Mouse (Mus musculus) fat pad, adult 2 months (tissue): Measurements from ENCODE around the gene 2610301B20Rik.
"Not testable (repeated sequence)": the region's sequence is repeated elsewhere in the genome, so short reads cannot be mapped to it uniquely, and the experiment has no call there.

Experiments used
- DNase-seq: peaks from one replicate; pipeline ENCODE4 v3.0.0-alpha.2; 2011; ENCODE audit warnings: low read depth, low spot score; ENCODE audit errors: extremely low read depth

2610301B20Rik gene

DNA sequence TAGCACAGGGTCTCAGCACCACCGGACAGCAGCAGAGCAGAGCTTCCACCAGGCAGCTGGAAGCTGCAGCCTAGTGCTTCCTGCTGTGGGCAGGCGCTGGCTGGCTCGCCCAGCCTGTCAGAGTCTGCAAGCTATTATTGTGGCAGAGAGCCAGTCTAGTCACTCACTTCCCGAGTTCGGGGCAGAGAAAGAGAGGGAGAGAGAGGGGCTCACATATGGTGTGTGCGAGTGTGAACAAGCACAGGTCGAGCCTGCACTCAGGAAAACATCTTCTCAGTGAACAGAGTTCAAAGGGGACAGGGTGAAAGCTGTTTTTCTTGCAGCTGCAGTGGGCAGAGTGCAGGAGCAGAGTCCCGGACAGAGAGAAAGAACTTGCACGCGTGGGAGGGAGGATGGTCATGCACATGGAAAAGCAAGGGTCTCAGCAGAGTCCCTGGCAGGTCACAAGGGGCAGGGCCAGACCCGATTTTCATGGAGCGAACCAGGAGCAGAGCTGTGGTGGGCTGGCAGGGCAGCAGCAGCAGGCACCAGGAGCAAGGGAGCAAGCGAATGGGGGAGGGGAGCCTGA, 31.0 kb downstream of the 2610301B20Rik start:
- no peak for DNase-seq

DNA sequence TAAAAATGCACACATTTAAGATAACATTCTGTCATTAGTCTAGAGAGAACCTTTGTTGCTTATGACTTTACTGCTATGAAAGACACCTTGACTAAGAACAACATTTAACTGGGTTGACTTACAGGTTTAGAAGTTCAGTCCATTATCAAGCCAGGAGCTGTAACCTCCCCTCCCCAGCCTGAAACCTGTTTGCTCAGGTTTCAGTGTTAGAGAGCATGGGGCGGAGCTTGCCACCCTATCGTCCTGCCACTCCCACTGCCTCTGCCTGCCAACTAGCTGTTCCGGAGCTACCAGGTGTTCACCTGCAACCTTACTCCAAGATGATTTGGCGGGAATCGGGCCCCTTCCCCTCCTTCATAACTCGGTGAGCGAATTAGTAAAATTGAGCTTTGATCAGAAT, 37.1 kb downstream of the 2610301B20Rik start:
- DNase-seq = not testable (repeated sequence)

DNA sequence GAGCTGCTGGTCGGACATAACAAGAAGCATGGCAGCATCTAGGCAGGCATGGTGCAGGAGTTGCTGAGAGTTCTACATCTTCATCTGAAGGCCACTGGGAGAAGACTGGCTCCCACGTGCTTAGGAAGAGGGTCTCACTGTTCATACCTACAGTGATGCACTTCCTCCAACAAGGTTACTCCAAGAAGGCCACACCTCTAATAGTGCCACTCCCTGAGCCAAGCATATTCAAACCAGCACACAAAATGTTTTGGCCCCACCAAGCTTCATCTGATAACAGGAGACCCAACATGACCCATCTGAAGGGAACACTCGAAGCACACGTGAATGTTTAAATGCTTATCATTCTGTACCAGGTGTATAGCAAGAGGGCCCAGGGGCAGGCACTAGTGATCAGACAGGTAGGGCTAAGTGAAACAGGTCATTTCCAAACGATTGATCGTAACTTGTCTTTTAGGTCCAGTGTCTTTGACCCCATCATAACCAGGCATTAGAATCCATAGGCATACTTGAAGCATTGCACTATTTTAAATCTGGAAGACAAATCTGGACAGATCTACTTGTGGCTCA, 37.7 kb downstream of the 2610301B20Rik start:
- DNase-seq = no peak

DNA sequence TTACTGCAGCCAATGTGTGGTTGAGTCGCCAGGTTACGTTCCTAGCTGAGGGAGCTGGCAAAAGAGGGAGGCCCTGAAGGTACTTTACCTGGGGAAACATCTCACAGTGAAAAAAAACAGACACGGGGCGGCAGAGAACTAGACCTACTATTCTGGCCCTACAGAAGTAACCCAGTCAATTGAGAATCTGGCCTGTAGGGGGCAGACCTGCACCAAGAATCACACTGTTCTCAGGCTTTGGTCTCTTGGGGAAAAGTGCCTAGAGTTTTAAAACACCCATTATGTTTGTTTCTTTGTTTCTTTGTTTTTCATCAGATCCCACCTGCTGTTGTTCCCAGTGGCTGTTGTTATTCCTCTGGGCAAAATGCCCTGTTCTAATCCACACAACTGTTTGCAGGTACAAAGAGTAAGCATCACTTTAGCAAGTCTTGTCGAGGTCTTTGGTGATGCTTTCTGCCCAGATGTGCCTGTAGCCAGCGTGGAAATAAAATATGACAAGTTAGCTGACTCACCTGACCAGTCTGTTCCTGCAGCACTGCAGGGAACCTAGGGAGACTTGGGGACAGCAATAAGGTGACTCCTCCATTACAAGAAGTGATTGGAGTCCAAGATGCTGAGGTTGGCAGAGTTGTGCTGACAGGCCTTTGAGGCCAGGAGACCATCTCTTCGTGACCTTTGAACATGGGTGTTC, 38.5 kb downstream of the 2610301B20Rik start:
- DNase-seq = no peak

DNA sequence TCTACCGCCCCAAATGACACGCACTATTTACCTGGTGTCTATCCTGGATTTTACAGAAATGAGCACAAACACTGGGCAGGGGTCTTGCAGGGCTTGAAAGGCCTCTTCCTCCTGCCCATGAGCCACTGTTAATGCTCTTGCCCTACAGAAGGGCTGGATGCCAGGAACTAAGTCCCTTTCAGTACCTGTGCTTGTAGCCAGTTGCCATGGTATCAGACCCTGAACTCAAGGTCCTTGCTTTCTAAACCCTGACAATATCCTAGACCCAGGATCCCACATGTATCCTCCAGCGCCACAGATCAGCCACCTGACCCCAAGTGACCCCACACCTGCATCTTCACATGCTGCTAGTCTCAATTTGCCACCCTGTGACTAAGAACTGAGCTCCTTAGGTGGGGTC, 39.1 kb downstream of the 2610301B20Rik start:
- DNase-seq = no peak

DNA sequence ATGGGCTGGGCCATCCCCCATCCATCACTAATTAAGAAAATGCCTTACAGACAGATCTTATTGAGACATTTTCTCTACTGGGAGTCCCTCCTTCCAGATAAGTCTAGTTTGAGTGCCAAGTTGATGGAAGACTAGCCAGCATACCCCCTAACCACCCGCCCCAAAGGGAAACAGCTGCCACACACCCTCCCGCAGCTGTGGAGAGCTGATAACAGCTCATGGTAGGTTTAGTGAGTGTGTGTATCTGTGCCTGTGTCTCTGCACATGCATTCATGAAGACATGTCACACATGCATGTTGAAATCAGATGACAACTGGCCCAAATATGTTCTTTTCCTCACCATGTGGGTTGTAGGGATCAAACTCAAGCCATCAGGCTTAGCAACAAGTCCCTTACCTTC, 40.5 kb downstream of the 2610301B20Rik start:
- DNase-seq = no peak

DNA sequence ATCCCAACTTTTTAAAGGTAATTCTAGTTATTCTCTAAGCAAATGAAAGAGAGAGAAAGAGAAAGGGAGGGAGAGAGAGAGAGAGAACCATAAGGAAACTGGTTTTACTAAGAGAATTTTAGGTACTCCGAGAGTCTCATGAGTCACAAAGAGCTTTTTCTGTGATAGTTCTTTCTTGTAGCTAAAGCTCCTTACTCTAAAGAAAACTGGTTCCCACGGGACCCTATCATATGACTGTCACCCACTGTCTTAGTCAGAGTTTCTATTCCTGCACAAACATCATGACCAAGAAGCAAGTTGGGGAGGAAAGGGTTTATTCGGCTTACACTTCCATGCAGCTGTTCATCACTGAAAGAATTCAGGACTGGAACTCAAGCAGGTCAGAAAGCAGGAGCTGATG, 41.0 kb downstream of the 2610301B20Rik start:
- DNase-seq = no peak

DNA sequence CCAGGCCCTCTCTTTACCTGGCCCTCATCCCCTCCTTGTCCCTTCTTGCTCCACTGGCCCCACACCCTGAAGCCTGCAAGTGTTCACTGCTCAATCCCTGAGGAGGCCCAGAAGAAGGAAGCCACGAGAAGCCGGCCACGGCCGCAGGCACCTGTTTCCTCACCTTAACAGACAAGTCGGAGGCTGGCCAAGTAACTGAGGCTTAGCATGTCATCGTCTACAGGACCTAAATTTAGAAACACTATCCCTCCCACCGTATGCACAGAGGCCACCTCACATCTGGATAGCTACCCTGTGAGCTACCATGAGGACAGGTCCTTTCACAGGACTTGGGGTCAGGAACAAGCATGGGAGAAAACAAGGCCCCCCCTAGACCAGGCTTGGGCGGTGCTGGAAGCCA, 44.1 kb downstream of the 2610301B20Rik start:
- no peak for DNase-seq

DNA sequence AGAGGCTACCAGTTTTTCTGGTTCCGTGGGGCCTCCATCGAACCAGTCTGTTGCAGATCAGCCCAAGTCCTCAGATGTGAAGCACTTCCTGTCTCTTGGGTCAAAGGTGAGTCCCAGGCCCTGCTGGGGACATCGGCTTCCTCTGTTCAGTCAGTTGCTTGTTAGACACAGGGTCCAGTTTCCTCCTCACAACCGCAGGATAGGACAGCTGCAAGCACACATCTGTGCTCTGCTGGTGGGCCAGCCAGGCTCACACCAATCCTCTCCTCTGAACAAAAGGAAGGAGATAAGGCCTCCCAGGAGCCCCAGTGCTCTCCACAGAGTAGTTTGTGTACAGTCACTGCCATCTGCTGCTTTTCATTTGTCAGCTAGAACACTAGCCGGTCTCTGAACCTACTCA, 44.8 kb downstream of the 2610301B20Rik start:
- DNase-seq = no peak

DNA sequence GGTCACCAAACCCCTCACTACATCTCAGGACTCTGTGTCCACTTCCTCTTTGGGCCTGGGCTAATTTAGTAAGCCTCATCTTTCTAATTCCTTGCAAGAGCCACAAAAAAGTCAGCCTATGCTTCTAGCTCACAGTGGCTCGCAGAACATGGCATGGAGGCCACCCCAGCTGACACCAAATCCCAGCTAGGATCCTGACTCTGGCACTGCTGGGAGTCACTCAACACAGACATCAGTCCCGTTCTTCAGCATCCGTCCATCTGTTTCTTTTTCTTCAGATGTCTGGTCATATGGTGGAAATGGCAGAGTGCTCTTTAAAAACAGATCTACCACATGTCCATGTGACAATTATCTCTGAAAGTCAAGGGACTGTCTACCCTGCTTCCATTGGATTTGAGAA, 45.2 kb downstream of the 2610301B20Rik start:
- DNase-seq = no peak

DNA sequence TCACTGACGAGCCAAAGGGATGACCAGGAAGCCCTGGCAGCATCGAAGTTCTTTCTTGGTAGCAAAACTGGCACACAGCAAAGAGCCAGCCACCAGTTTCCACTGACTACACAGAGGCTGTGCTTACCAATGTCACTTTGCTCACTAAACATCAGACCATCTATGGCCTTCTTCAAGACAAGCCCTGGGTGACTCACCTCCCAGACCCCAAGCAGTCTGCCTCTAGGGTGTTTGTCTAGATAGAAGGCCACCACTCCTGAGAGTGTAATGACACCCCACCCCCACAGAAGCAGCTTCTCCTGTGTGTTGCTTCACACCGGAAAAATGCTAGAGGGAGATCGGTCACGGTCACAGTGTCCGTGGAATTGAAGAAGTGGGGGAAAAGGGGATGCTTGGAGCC, 45.7 kb downstream of the 2610301B20Rik start:
- no peak for DNase-seq

DNA sequence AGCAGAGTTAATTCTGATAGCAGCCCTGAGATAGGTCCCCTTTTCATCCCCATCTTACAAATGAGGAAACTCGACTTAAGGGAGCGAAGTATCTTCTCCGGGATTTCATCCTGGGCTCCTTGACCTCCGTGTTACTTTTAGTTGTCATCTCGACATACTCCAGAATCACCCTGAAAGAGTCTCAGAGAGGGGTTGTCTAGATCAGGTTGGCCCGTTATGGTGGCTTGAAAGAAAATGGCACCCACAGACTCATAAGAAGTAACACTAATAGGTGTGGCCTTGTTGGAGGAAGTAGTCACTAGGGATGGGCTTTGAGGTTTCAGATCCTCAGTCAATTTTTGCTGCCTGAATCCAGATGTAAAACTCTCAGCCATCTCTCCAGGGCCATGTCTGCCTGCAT, 46.3 kb downstream of the 2610301B20Rik start:
- no peak for DNase-seq

DNA sequence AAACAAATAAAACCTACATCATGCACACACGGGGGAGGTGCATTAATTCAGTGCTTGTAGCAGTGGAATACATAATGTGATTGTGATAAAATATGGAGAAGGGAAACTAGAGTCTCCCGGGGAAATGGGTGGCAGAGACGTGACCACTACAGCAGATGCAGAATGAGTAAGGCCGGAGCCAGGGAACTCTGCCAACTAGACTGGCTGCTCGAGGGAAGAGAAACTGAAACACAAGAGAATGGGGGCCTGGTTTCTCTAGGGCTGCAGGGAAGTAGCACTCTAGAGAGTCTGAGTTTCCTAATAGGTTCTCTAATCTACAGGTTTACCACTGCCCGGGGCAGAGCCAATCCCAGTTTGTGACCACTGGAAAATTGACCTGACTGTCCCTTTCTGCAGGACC, 48.9 kb downstream of the 2610301B20Rik start:
- no peak for DNase-seq

DNA sequence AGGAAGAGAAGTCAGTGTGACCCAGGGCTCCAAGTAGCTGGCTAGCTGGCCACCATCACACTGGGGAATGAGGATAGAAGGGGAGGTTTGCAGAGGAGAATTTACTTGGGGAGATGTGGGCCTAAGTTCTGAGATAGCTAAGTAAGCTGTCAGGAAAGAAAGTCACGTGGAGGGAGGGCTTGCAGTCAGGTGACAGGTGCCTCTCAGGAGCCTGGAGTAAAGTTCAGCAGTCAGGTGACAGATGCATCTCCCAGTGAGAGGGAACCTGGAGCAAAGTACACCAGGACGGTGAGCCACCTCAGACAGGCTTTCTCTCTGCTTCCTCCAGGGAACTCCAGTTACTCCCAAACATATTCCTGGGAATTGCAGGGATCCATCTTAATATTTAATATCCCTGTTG, 49.8 kb downstream of the 2610301B20Rik start:
- no peak for DNase-seq

DNA sequence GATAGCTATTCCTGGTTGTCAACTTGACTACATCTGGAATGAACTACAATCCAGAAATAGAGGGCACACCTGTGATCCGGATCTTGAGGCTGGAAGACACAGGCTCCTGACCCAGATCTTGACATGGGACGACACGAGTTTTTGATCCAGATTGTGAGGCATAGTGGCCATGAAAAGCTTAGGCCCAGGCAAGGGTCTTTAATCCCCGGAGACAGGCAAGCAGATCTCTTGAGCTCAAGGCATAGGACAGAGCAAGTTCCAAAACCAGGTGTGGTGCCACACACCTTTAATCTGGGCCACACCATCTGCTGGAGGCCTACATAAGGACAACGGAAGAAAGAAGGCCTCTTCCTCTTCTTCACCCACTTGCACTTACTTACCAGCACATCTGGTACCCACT, 50.2 kb downstream of the 2610301B20Rik start:
- no peak for DNase-seq

DNA sequence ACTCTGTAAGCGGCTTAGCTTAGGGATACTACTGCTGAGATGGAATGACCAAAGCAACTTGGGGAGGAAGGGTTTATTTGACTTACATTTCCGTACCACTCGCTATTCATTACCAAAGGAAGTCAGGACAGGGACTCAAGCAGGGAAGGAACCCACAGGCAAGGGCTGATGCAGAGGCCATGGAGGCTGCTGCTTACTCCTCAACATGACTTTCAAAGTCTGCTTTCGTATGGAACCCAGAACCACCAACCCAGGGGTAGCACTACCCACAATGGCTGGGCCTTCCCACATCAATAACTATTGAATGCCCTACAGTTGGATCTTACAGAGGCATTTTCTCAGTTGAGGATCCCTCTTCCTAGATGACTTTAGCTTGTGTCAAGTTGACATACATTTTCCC, 52.1 kb downstream of the 2610301B20Rik start:
- DNase-seq = no peak

DNA sequence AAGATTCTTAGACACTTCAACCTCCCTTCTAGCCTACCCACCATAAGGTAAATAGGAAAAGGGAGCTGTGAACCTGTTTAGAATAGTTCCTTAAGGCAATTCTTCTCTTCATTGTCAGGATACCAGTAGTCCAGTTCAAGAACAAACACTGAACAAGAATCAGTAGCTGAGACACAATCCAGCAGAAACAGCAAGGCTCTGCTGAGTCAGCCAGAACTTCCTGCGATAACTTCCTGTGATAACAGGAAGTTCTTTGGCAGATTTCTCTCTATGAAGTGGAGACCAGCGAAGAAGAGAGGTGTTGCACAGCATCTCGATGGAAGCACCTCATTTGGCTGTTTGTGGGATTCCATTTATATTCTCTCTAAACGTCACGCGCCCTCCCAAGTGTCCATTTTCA, 53.9 kb downstream of the 2610301B20Rik start:
- DNase-seq = no peak

DNA sequence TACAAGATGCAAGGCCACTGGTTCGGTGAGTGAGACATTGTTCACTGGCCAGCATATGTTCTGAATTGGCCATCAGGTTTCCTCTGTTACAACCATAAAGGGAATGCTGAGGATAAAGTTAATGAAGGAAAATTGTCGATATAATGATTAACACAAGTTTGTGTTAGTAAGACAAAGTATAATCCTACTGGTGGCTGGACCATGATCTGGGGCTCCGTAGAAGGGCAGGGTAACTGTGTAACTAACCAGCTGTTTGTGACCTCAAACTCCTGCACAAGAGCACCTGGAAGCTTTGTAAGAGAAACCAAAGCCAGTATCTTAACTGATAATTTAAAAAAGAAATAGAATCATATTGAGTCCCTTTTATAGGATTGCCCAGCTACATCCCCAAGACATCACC, 55.4 kb downstream of the 2610301B20Rik start:
- DNase-seq = no peak

DNA sequence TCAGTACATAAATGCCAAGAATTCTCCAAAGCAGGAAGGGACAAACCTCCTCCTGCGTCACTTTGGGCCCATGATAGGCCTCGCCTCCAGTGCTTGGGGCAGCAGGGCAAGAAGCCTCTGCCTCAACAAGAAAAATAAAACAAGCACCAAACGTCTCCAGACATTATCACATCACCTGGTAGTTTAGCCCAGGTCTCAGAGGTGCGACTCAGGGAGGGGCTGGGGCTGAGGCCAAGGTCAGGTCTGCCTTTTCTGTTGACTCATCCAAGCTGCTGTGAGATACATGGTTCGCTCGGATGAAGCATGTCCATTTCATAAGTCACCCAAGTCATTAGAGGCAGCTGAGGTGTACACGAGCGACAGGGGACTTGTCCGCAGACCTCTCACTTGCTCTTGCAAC, 56.7 kb downstream of the 2610301B20Rik start:
- no peak for DNase-seq

DNA sequence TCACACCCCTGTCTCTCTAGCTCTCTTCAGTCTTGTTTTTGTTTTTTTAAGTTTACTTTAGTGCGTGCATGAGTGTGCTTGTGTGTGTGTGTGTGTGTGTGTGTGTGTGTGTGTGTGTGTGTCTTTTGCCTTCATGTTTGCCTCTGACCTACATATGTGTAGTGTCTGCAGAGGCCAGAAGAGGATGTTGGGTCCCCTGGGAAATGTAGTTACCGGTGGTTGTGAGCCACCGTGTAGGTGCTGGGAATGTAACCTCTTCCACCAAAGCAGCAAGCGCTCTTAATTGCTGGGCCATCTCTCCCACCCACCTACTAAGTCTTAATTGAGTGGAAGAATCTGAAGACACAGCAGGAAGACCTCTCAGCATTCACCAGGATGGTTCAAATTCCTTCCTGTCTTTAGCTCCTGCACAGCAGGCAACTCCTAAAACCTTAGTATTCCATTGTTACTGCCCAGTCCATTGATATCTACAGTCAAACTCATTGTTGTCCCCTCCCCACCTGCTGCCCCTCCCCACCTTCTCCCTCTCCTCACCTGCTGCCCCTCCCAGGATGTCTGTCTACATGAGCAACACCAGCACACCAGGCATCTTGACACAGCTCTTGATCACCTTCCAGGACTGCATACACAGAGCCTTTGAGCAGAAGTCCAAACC, 57.9 kb downstream of the 2610301B20Rik start:
- DNase-seq = no peak

DNA sequence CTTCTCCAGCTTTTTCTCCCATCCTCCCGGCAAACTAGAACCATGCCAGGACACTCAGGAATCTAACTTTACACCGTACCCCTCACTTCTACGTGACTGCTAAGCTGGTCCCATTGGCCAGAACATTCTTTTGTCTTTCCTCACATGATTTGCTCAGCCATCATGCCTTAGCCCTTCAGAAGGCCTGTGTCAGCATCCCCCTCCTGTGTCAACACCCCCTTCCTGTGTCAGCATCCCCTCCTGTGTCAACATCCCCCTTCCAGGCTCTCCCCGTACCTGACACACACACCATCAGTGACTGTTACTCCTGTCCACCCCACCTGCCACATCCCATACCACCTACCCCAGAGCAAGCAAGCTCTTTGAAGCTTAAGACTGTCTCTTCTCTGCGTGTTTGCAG, 58.5 kb downstream of the 2610301B20Rik start:
- no peak for DNase-seq

DNA sequence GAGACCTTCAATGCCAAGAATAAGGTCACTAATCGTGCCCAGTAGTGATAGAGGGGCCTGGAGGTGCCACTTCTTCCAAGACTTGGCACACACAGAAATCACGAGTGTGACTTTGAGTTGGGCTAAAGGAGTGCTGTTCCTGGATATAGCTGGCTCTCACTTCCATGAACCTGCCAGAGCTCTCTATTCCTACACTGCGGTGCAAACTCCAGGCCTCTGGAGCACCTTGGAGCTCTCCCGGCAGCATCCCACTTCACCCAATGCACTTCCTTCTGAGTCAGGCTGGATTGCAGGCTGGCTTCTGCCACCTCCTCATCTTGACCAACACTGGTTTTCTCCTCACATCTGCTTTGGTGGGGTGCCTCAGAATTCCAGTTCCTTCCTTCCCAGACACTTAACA, 62.5 kb downstream of the 2610301B20Rik start:
- no peak for DNase-seq
